Mouse (Mus musculus) monocyte, adult 2 months (primary cell): ENCODE results near the gene Sorbs1.

ENCODE experiments used
- DNase-seq, 2 experiments: peaks; one replicate each; pipeline ENCODE4 v3.0.0; 2022; ENCODE audit warnings: low spot score in 2 of 2, low read depth in 1 of 2

Sorbs1 gene

GRCm38 (mm10) chr19:40379081-40379480, 134.5 kb downstream of the Sorbs1 start:
- no peak for DNase-seq

GRCm38 (mm10) chr19:40377632-40378031, 135.9 kb downstream of the Sorbs1 start:
- DNase-seq, result no peak

GRCm38 (mm10) chr19:40376566-40377281, 136.9 kb downstream of the Sorbs1 start:
- DNase-seq, result no peak

- DNase-seq, result no peak
Observed at GRCm38 (mm10) chr19:40374720-40375119, 138.9 kb downstream of the Sorbs1 start.

- no peak for DNase-seq
Observed at GRCm38 (mm10) chr19:40372679-40373078, 140.9 kb downstream of the Sorbs1 start.

GRCm38 (mm10) chr19:40371866-40372265, 141.7 kb downstream of the Sorbs1 start:
- no peak for DNase-seq

- no peak for DNase-seq
Observed at GRCm38 (mm10) chr19:40369852-40370811, 143.4 kb downstream of the Sorbs1 start.

GRCm38 (mm10) chr19:40368517-40368916, 145.1 kb downstream of the Sorbs1 start:
- no peak for DNase-seq

- DNase-seq, result no peak
Observed at GRCm38 (mm10) chr19:40366163-40366941, 147.2 kb downstream of the Sorbs1 start.

GRCm38 (mm10) chr19:40365137-40365536, 148.4 kb downstream of the Sorbs1 start:
- DNase-seq, result no peak

GRCm38 (mm10) chr19:40363447-40363846, 150.1 kb downstream of the Sorbs1 start:
- no peak for DNase-seq

GRCm38 (mm10) chr19:40362203-40362865, 151.2 kb downstream of the Sorbs1 start:
- DNase-seq, result no peak

GRCm38 (mm10) chr19:40359712-40360394, 153.7 kb downstream of the Sorbs1 start:
- no peak for DNase-seq

GRCm38 (mm10) chr19:40356536-40357522, 156.8 kb downstream of the Sorbs1 start:
- DNase-seq, result no peak

GRCm38 (mm10) chr19:40355075-40355474, 158.5 kb downstream of the Sorbs1 start:
- DNase-seq, result no peak

- DNase-seq, result no peak
Observed at GRCm38 (mm10) chr19:40352006-40352405, 161.6 kb downstream of the Sorbs1 start.

- no peak for DNase-seq
Observed at GRCm38 (mm10) chr19:40350835-40351234, 162.7 kb downstream of the Sorbs1 start.

- no peak for DNase-seq
Observed at GRCm38 (mm10) chr19:40349713-40350671, 163.6 kb downstream of the Sorbs1 start.
